Mouse (Mus musculus) midbrain, postnatal 0 days (tissue): ENCODE data around the gene Zdhhc17. TPM values are rescaled to one million over a fixed set of nuclear protein-coding genes. Genes with fewer than 3 reads are reported as not detected.

Experiments used
- ATAC-seq: fragments of 200-750 bp; cut with Nextera tagmentation; 2 replicates; pipeline ENCODE4 v1.8.0; 2017; ENCODE audit warnings: moderate number of reproducible peaks, mild to moderate bottlenecking, moderate TSS enrichment, moderate library complexity; ENCODE audit not compliant: low FRiP score
- DNase-seq: peaks from one replicate; pipeline ENCODE4 v3.0.0-alpha.2; 2015; ENCODE audit warnings: low spot score
- H3K27ac ChIP-seq: fragments of 300-500 bp; sonication (generic); 2 replicates; pipeline ENCODE4 v1.5.1; 2014; ENCODE audit warnings: low read depth, mild to moderate bottlenecking, low read length, mixed read lengths
- H3K27me3 ChIP-seq: fragments of 300-500 bp; sonication (generic); 2 replicates; pipeline ENCODE4 v1.6.1; 2014; ENCODE audit warnings: low read length, control low read depth, mixed read lengths; ENCODE audit not compliant: insufficient read depth
- H3K36me3 ChIP-seq: fragments of 300-500 bp; sonication (generic); 2 replicates; pipeline ENCODE4 v1.6.1; 2014; ENCODE audit warnings: low read length, control low read depth, mixed read lengths; ENCODE audit not compliant: insufficient read depth
- H3K4me1 ChIP-seq: fragments of 300-500 bp; sonication (generic); 2 replicates; pipeline ENCODE4 v1.6.1; 2014; ENCODE audit warnings: mild to moderate bottlenecking, control low read depth, antibody characterized with exemption, low read length, mixed read lengths; ENCODE audit not compliant: insufficient read depth
- H3K4me2 ChIP-seq: fragments of 300-500 bp; sonication (generic); 2 replicates; pipeline ENCODE4 v1.6.1; 2014; ENCODE audit warnings: low read depth, mild to moderate bottlenecking, low read length, mixed read lengths; ENCODE audit not compliant: poor library complexity, severe bottlenecking
- H3K4me3 ChIP-seq: fragments of 300-500 bp; sonication (generic); 2 replicates; pipeline ENCODE4 v1.5.1; 2014; ENCODE audit warnings: low read depth, mild to moderate bottlenecking, low read length, moderate library complexity
- H3K9ac ChIP-seq: fragments of 300-500 bp; sonication (generic); replicated peaks from 2 replicates; pipeline ENCODE4 v1.6.1; 2014; ENCODE audit warnings: mild to moderate bottlenecking, low read length, moderate library complexity, mixed read lengths; ENCODE audit not compliant: poor library complexity, severe bottlenecking
- H3K9me3 ChIP-seq: fragments of 300-500 bp; sonication (generic); 2 replicates; pipeline ENCODE4 v1.6.1; 2016; ENCODE audit warnings: low read length, control low read depth
- CTCF ChIP-seq: IDR thresholded peaks from 2 replicates; pipeline ENCODE4 v1.5.1; 2016; ENCODE audit warnings: antibody characterized with exemption, mild to moderate bottlenecking
- WGBS: fragments of 180-500 bp; shearing (Covaris S2); extraction: QIAGEN DNeasy Blood & Tissue Kit; methylation state at CpG from one replicate; pipeline ENCODE4 v1.1.7; 2014; 5-methylcytosine and 5-hydroxymethylcytosine counted together
- polyA plus RNA-seq: library from polyadenylated mRNA; unstranded; fragments of >200 nt; fragmentation: Nextera tagmentation; extraction: Ambion mirVana; gene quantifications from 2 replicates; pipeline ENCODE4 v1.2.1, GENCODE M21; 2015
- total RNA-seq: library from RNA; depleted of rRNA; stranded (reverse); fragments of >200 nt; gene quantifications from 2 replicates; pipeline ENCODE4 v1.2.3, GENCODE M21; 2014

Gene Zdhhc17
- total and polyA plus RNA-seq, 2 experiments from 2014 or later = 44.8 to 60.9 TPM

DNA sequence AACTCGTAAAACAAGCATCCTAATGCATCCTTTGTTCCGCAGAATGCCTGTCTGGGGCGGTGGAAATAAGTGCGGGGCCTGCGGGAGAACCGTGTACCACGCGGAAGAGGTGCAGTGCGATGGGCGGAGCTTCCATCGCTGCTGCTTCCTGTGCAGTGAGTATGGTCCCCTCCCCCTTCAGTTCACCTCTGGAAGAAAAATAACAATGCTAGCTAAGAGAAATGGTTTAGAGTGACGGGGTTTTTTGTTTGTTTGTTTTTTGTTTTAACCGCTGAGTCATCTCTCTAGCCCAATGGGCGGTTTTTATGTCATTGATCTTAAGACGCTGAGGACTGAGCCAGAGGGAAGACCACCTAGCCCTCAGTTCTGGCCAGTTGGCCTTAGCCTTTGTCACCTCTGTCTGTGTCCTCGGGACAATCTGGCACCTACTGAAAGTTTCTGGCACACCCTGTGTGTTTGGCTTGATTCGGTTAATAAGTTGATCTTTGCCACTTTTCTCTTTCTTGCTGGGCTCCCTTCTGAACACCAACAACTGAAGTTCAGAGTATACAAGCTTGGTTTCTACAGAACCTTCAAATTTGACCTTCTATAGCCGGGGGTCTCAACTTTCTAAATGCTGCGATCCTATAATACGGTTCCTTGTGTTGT is 77.9 kb downstream of the Zdhhc17 start:
- TF ChIP-seq CTCF = no peak
- WGBS = 61% methylated on average over 20 of the region's 20 CpGs
- no peaks in the 10 kb centered on the region for H3K36me3 ChIP-seq
- 0 out of 2 replicates have a peak overlapping the region, but pooled peaks have one; percentile 21 for H3K27ac ChIP-seq
- no peak overlapping the region for H3K4me3 ChIP-seq
- peak; percentile 75 for DNase-seq
- no peak overlapping the region for H3K4me2 ChIP-seq
- peak; percentile 83; the same call in 1 of the 2 replicates for ATAC-seq
- no peaks in the 10 kb centered on the region for H3K4me1 ChIP-seq
- H3K27me3 ChIP-seq = no peaks in the 10 kb centered on the region
- H3K9ac ChIP-seq = no peak overlapping the region
- H3K9me3 ChIP-seq = no peaks in the 10 kb centered on the region

DNA sequence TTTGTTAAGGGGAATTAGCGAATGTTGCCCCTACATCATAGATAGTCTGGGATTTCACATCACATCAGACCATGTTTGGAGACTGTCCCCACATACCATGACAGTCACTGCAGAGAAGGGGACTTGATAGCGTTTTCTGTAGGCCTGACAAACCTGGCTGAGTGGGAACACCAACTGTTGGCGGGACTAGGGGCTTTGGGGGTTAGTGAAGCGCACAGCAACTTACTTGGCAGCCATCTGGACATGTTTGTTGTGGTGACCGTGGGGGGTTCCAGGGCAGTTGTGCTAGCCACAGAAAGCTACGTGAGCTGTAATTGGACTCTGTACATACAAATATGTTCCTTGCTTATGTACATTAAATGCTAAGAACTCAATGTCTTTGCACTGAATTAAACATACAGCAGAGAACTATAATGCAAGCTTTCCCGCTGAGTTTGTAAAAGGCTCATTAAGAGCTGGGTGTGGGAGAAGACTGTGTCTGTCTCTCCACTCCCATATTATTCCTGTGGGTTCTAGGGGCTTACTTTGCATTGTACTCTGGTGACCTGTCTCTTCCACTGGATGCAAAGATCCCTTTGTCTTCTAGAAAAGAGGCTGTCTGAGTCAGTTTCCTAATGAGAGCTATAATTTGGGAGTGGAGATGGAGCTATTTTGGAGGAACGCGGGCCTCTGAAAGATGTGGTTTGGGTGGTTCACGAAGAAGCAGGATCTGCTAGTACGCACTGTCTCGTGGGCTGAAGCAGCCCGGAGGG is 78.6 kb downstream of the Zdhhc17 start:
- Histone ChIP-seq H3K4me2 (no peak overlapping the region), H3K36me3 (no peaks in the 10 kb centered on the region), H3K27ac (0 out of 2 replicates have a peak overlapping the region, but pooled peaks have one; percentile 21), H3K9ac (no peak overlapping the region), H3K4me3 (no peak overlapping the region), H3K9me3 (no peaks in the 10 kb centered on the region), H3K4me1 (no peaks in the 10 kb centered on the region), H3K27me3 (no peaks in the 10 kb centered on the region)
- DNase-seq (peak; percentile 74), ATAC-seq (peak; percentile 15; the same call in 1 of the 2 replicates)
- WGBS = 36% methylated on average over 13 of the region's 13 CpGs
- TF ChIP-seq CTCF = no peak

DNA sequence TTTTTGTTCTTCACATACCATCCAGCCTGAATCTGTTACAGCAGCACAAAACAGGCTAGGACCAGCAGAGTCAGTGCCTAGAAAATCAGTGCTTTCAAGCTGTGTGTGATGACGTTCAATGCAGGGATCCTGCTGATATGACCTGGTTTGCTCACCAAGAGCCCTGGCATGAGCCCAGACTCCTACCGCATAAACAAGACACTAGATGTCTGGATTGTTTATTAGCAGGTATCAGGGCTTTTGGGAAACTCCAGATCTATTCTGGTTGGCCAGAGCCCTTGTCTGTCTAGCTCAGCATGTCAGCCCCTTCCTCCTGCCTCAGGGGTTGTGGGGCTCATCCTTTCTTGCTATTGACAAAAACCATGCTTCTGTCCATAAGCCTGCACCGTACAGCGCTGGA is 80.2 kb downstream of the Zdhhc17 start:
- Histone ChIP-seq H3K4me1 (no peaks in the 10 kb centered on the region), H3K36me3 (no peaks in the 10 kb centered on the region), H3K9me3 (no peaks in the 10 kb centered on the region), H3K4me2 (no peak overlapping the region), H3K4me3 (no peak overlapping the region), H3K27me3 (no peaks in the 10 kb centered on the region), H3K9ac (no peak overlapping the region), H3K27ac (no peak overlapping the region)
- ATAC-seq (no peak), DNase-seq (no peak)
- no peak for TF ChIP-seq CTCF
- WGBS = 51% methylated on average over 4 of the region's 4 CpGs

DNA sequence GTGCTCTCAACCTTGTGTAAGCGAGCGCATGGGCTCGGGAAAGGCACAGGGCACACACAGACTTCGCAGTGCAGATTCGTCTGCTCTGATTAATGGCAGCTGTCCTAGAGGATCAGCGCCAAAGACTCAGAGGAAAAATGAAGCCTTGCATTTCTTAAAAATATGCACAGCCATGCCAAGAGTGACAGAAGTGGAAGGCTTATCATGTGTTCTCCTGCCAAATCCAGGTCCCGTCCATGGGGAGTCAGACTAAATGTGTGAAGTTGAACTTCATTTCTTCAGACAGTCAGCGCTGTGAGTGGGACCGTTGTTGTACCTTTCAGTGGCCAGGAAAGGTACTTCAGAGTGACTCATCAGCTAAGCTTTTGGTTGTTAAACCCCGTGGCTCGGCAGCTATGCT is 82.4 kb downstream of the Zdhhc17 start:
- no peak overlapping the region for H3K27ac ChIP-seq
- WGBS = 71% methylated on average over 11 of the region's 11 CpGs
- H3K9me3 ChIP-seq = no peaks in the 10 kb centered on the region
- H3K4me3 ChIP-seq = no peak overlapping the region
- no peak overlapping the region for H3K9ac ChIP-seq
- no peaks in the 10 kb centered on the region for H3K36me3 ChIP-seq
- no peaks in the 10 kb centered on the region for H3K27me3 ChIP-seq
- DNase-seq (peak; percentile 74), ATAC-seq (no peak)
- no peak for TF ChIP-seq CTCF
- no peaks in the 10 kb centered on the region for H3K4me1 ChIP-seq
- no peak overlapping the region for H3K4me2 ChIP-seq

DNA sequence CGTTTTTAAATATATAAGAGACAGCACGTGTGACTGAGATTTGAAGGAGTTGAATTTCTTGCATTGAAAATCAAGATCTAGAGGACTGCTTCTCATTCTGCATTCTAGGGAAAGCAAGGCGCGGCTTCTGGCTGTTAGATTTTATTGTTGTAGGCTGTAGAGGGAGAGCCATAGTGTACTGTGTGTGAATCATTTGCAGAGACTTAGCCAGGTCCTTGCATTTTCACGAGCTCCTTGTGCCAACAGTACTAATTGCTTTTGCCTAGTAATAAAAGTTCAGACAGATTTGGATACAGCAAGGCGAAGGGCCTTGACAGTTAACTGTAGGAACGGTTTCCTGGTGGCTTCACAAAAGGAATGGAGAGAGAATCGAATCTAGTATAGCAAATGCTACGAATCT is 87.3 kb downstream of the Zdhhc17 start:
- no peak overlapping the region for H3K4me2 ChIP-seq
- no peak overlapping the region for H3K9ac ChIP-seq
- no peaks in the 10 kb centered on the region for H3K27me3 ChIP-seq
- no peak for ATAC-seq
- no peaks in the 10 kb centered on the region for H3K4me1 ChIP-seq
- H3K36me3 ChIP-seq = no peaks in the 10 kb centered on the region
- H3K9me3 ChIP-seq = no peaks in the 10 kb centered on the region
- no peak for TF ChIP-seq CTCF
- no peak overlapping the region for H3K27ac ChIP-seq
- 76% methylated on average over 9 of the region's 9 CpGs for WGBS
- H3K4me3 ChIP-seq = no peak overlapping the region
- DNase-seq = no peak

DNA sequence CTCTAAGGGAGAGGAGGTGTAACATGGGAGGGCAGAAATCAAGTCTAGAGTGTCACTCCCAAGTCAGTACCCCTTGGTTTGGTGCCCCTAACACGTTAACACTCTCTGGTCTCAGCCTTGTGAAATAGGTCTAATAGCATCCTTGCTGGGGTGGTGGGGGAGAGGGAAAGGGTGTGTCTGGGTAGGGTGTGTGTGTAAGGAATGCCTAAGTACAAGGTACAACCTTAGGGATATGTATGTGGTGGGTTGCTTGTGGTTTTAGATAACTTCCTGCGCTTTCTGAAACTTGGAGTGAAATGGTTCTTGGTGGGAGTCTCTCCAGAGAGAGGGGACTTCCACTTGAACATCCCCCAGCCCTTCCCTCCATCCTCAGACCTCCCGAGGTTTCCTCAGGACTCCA is 88.0 kb downstream of the Zdhhc17 start:
- Histone ChIP-seq H3K4me3 (no peak overlapping the region), H3K27ac (no peak overlapping the region), H3K4me1 (no peaks in the 10 kb centered on the region), H3K9me3 (no peaks in the 10 kb centered on the region), H3K9ac (no peak overlapping the region), H3K27me3 (no peaks in the 10 kb centered on the region), H3K36me3 (no peaks in the 10 kb centered on the region), H3K4me2 (peak overlapping the region; percentile 6; the same call in 1 of the 2 replicates)
- 79% methylated on average over 3 of the region's 3 CpGs for WGBS
- TF ChIP-seq CTCF = no peak
- ATAC-seq (no peak), DNase-seq (no peak)
